Mouse (Mus musculus) frontal cortex, adult 2 months (tissue): ENCODE measurements at regions not wholly inside any gene's neighbourhood (a gene's known extent, or its start where the extent isn't known, plus 50 kb on each side); places are given as distances from the start of the nearest gene placed in this dataset.

ENCODE experiments used
- DNase-seq, 2 experiments: peaks; one replicate each; pipeline ENCODE4 v3.0.0; 2022; ENCODE audit warnings: low spot score in 1 of 2; ENCODE audit errors: extremely low spot score in 1 of 2

GRCm38 (mm10) chrX:47536130-47536529 is 356.6 kb downstream of the Smarca1 start:
- DNase-seq: no peak

GRCm38 (mm10) chrX:47495056-47495455 is 397.7 kb downstream of the Smarca1 start:
- no peak for DNase-seq

GRCm38 (mm10) chrX:47482728-47483127 is 410.0 kb downstream of the Smarca1 start:
- DNase-seq: peak; percentile 16 to 47

- no peak for DNase-seq
Observed at GRCm38 (mm10) chrX:47478226-47478625, 414.5 kb downstream of the Smarca1 start.

GRCm38 (mm10) chrX:47466721-47467499 is 425.9 kb downstream of the Smarca1 start:
- DNase-seq: no peak

- DNase-seq: no peak
Observed at GRCm38 (mm10) chrX:47461660-47462490, 430.9 kb downstream of the Smarca1 start.
